Mouse (Mus musculus): Measurements from ENCODE around the gene Hrc.

DNA sequence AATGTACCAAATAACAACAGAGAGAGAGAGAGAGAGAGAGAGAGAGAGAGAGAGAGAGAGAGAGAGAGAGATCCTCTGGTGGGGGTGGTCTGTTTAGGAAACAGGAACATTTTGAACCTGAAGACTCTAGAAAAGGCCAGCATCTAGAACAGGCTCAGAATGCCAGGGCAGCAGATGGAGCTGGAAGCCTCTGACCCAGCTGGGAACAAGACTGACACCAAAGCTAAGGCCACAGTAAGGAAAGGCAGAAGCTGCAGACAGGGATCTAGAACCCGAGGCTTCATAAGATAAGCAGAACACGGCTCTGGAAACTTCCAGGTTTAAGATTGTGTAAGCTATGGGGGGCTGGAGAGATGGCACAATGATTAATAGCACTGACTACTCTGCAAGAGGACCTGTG lies 28.9 kb downstream of the Hrc start:
- TF ChIP-seq CTCF (IDR thresholded peaks at IDR 0.05; ENCODE audit: extremely low read depth, insufficient read depth, low read length) (no peak), POLR2A (IDR thresholded peaks at IDR 0.05; ENCODE audit: extremely low read depth, insufficient read depth, low read length) (no peak)
